Mouse (Mus musculus) midbrain, embryonic 16.5 days (tissue): ENCODE data around the gene Ttc22. TPM values are rescaled to one million over a fixed set of nuclear protein-coding genes. Genes with fewer than 3 reads are reported as not detected.

Source experiments
- ATAC-seq: fragments of 200-750 bp; cut with Nextera tagmentation; 2 replicates; pipeline ENCODE4 v1.8.0; 2017; ENCODE audit warnings: moderate TSS enrichment
- H3K27ac ChIP-seq: fragments of 300-500 bp; sonication (generic); 2 replicates; pipeline ENCODE4 v1.5.1; 2014; ENCODE audit warnings: mild to moderate bottlenecking, low read length, mixed read lengths
- H3K27me3 ChIP-seq: fragments of 300-500 bp; sonication (generic); 2 replicates; pipeline ENCODE4 v1.6.1; 2014; ENCODE audit warnings: low read depth, low read length, mixed read lengths; ENCODE audit not compliant: control insufficient read depth, insufficient read depth
- H3K36me3 ChIP-seq: fragments of 300-500 bp; sonication (generic); 2 replicates; pipeline ENCODE4 v1.6.1; 2014; ENCODE audit warnings: mild to moderate bottlenecking, low read length, moderate library complexity, mixed read lengths; ENCODE audit not compliant: control insufficient read depth, insufficient read depth
- H3K4me1 ChIP-seq: fragments of 300-500 bp; sonication (generic); 2 replicates; pipeline ENCODE4 v1.6.1; 2014; ENCODE audit warnings: mild to moderate bottlenecking, low read length, mixed read lengths; ENCODE audit not compliant: control insufficient read depth, insufficient read depth
- H3K4me2 ChIP-seq: fragments of 300-500 bp; sonication (generic); 2 replicates; pipeline ENCODE4 v1.6.1; 2014; ENCODE audit warnings: mild to moderate bottlenecking, low read length, mixed read lengths
- H3K4me3 ChIP-seq: fragments of 300-500 bp; sonication (generic); 2 replicates; pipeline ENCODE4 v1.5.1; 2014; ENCODE audit warnings: low read depth, mild to moderate bottlenecking, low read length, moderate library complexity, mixed read lengths
- H3K9ac ChIP-seq: fragments of 300-500 bp; sonication (generic); 2 replicates; pipeline ENCODE4 v1.6.1; 2014; ENCODE audit warnings: low read depth, low read length, mixed read lengths
- H3K9me3 ChIP-seq: fragments of 300-500 bp; sonication (generic); replicated peaks from 2 replicates; pipeline ENCODE4 v1.6.1; 2014; ENCODE audit warnings: mild to moderate bottlenecking, low read length, mixed read lengths; ENCODE audit not compliant: control insufficient read depth, poor library complexity, severe bottlenecking
- WGBS: fragments of 180-500 bp; shearing (Covaris S2); extraction: QIAGEN DNeasy Blood & Tissue Kit; methylation state at CpG from one replicate; pipeline ENCODE4 v1.1.7; 2014; 5-methylcytosine and 5-hydroxymethylcytosine counted together
- polyA plus RNA-seq: library from polyadenylated mRNA; unstranded; fragments of >200 nt; fragmentation: Nextera tagmentation; extraction: Ambion mirVana; gene quantifications from 2 replicates; pipeline ENCODE4 v1.2.1, GENCODE M21; 2015

Gene Ttc22
- polyA plus RNA-seq = 3.6 and 4.4 TPM in 2 replicates

GRCm38 (mm10) chr4:106622030-106622493, at the start of gene Ttc22:
Gene Ttc22 (plus strand): TSS chr4:106622432.
- H3K9me3 ChIP-seq = no peaks in the 10 kb centered on the region
- no peaks in the 10 kb centered on the region for H3K36me3 ChIP-seq
- no peak within 1 kb of the TSS for H3K27ac ChIP-seq
- H3K4me3 ChIP-seq = no peak within 1 kb of the TSS
- H3K27me3 ChIP-seq = peaks cover 22% of the 10 kb centered on the region
- H3K4me2 ChIP-seq = peak within 1 kb of the TSS; percentile 17; the same call in 1 of the 2 replicates
- H3K9ac ChIP-seq = no peak within 1 kb of the TSS
- H3K4me1 ChIP-seq = peaks cover 18% of the 10 kb centered on the region
- 27% methylated on average over 16 of the region's 16 CpGs for WGBS
- ATAC-seq = no peak

GRCm38 (mm10) chr4:106575022-106575421, 47.2 kb upstream of the Ttc22 start:
- H3K9ac ChIP-seq = no peak overlapping the region
- H3K4me1 ChIP-seq = no peaks in the 10 kb centered on the region
- H3K36me3 ChIP-seq = peaks cover 44% of the 10 kb centered on the region
- no peak overlapping the region for H3K27ac ChIP-seq
- H3K4me3 ChIP-seq = no peak overlapping the region
- H3K9me3 ChIP-seq = no peaks in the 10 kb centered on the region
- ATAC-seq = no peak
- WGBS = 90% methylated on average over 7 of the region's 8 CpGs
- no peak overlapping the region for H3K4me2 ChIP-seq
- no peaks in the 10 kb centered on the region for H3K27me3 ChIP-seq

GRCm38 (mm10) chr4:106577511-106577910, 44.7 kb upstream of the Ttc22 start:
- H3K27me3 ChIP-seq = no peaks in the 10 kb centered on the region
- no peaks in the 10 kb centered on the region for H3K4me1 ChIP-seq
- no peak overlapping the region for H3K27ac ChIP-seq
- WGBS = 63% methylated on average over 7 of the region's 7 CpGs
- no peaks in the 10 kb centered on the region for H3K9me3 ChIP-seq
- no peak overlapping the region for H3K9ac ChIP-seq
- no peak for ATAC-seq
- no peak overlapping the region for H3K4me2 ChIP-seq
- H3K4me3 ChIP-seq = no peak overlapping the region
- H3K36me3 ChIP-seq = peaks cover 51% of the 10 kb centered on the region

GRCm38 (mm10) chr4:106581176-106581864, 40.9 kb upstream of the Ttc22 start:
- Histone ChIP-seq H3K4me2 (no peak overlapping the region), H3K27me3 (no peaks in the 10 kb centered on the region), H3K27ac (no peak overlapping the region), H3K4me1 (no peaks in the 10 kb centered on the region), H3K36me3 (peaks cover 40% of the 10 kb centered on the region), H3K4me3 (no peak overlapping the region), H3K9ac (no peak overlapping the region), H3K9me3 (no peaks in the 10 kb centered on the region)
- 84% methylated on average over 14 of the region's 14 CpGs for WGBS
- ATAC-seq = no peak

GRCm38 (mm10) chr4:106581865-106582204, 40.4 kb upstream of the Ttc22 start:
- Histone ChIP-seq H3K27ac (no peak overlapping the region), H3K4me1 (no peaks in the 10 kb centered on the region), H3K4me2 (no peak overlapping the region), H3K9me3 (no peaks in the 10 kb centered on the region), H3K9ac (no peak overlapping the region), H3K27me3 (no peaks in the 10 kb centered on the region), H3K36me3 (peaks cover 45% of the 10 kb centered on the region), H3K4me3 (no peak overlapping the region)
- ATAC-seq = no peak
- WGBS = 94% methylated on average over 15 of the region's 15 CpGs

GRCm38 (mm10) chr4:106582428-106583153, 39.6 kb upstream of the Ttc22 start:
- no peak for ATAC-seq
- Histone ChIP-seq H3K9me3 (no peaks in the 10 kb centered on the region), H3K27me3 (no peaks in the 10 kb centered on the region), H3K4me2 (no peak overlapping the region), H3K36me3 (peaks cover 47% of the 10 kb centered on the region), H3K4me3 (no peak overlapping the region), H3K4me1 (no peaks in the 10 kb centered on the region), H3K27ac (no peak overlapping the region), H3K9ac (no peak overlapping the region)
- WGBS = 93% methylated on average over 12 of the region's 12 CpGs

GRCm38 (mm10) chr4:106584665-106585064, 37.6 kb upstream of the Ttc22 start:
- Histone ChIP-seq H3K27me3 (no peaks in the 10 kb centered on the region), H3K9me3 (no peaks in the 10 kb centered on the region), H3K4me1 (no peaks in the 10 kb centered on the region), H3K4me2 (no peak overlapping the region), H3K9ac (no peak overlapping the region), H3K27ac (no peak overlapping the region), H3K36me3 (peaks cover 35% of the 10 kb centered on the region), H3K4me3 (no peak overlapping the region)
- WGBS = 88% methylated on average over 4 of the region's 4 CpGs
- ATAC-seq = no peak

GRCm38 (mm10) chr4:106587075-106587474, 35.2 kb upstream of the Ttc22 start:
- no peak for ATAC-seq
- WGBS = 94% methylated on average over 6 of the region's 6 CpGs
- Histone ChIP-seq H3K27me3 (no peaks in the 10 kb centered on the region), H3K4me2 (no peak overlapping the region), H3K4me3 (no peak overlapping the region), H3K9ac (no peak overlapping the region), H3K9me3 (no peaks in the 10 kb centered on the region), H3K27ac (no peak overlapping the region), H3K36me3 (peaks cover 22% of the 10 kb centered on the region), H3K4me1 (no peaks in the 10 kb centered on the region)

GRCm38 (mm10) chr4:106590142-106590541, 32.1 kb upstream of the Ttc22 start:
- 87% methylated on average over 9 of the region's 9 CpGs for WGBS
- H3K27ac ChIP-seq = no peak overlapping the region
- H3K9me3 ChIP-seq = no peaks in the 10 kb centered on the region
- H3K4me2 ChIP-seq = no peak overlapping the region
- H3K4me1 ChIP-seq = no peaks in the 10 kb centered on the region
- H3K36me3 ChIP-seq = peaks cover 19% of the 10 kb centered on the region
- no peak overlapping the region for H3K9ac ChIP-seq
- no peaks in the 10 kb centered on the region for H3K27me3 ChIP-seq
- no peak for ATAC-seq
- H3K4me3 ChIP-seq = no peak overlapping the region
